Mouse (Mus musculus): ENCODE measurements at regions not wholly inside any gene's neighbourhood (a gene's known extent, or its start where the extent isn't known, plus 50 kb on each side); places are given as distances from the start of the nearest gene placed in this dataset.

GRCm38 (mm10) chr1:24832246-24832645, 153.8 kb downstream of the Lmbrd1 start:
- DNase-seq: no peak

DNA sequence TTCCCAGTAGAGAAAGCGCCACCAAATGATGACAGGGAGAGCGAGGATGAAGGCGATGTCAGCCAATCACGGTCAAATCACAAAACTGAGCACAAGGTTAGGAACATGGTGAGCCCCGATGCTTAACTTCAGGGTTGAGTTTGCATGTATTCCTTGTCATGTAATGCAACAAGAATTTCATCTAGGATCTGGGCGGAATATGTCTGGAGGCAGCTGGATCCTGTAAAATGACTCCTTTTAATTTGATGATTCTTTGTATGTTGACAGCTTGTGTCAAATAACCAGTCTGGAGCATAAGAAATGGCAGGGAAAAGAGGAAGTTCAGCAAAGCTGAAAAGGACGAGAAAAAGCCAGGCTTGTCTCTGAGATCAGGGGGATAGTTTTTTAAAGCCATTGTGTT, 188.4 kb downstream of the Lmbrd1 start:
- no peak for DNase-seq

- DNase-seq: no peak
Observed at GRCm38 (mm10) chr1:24869772-24870171, 191.3 kb downstream of the Lmbrd1 start.

DNA sequence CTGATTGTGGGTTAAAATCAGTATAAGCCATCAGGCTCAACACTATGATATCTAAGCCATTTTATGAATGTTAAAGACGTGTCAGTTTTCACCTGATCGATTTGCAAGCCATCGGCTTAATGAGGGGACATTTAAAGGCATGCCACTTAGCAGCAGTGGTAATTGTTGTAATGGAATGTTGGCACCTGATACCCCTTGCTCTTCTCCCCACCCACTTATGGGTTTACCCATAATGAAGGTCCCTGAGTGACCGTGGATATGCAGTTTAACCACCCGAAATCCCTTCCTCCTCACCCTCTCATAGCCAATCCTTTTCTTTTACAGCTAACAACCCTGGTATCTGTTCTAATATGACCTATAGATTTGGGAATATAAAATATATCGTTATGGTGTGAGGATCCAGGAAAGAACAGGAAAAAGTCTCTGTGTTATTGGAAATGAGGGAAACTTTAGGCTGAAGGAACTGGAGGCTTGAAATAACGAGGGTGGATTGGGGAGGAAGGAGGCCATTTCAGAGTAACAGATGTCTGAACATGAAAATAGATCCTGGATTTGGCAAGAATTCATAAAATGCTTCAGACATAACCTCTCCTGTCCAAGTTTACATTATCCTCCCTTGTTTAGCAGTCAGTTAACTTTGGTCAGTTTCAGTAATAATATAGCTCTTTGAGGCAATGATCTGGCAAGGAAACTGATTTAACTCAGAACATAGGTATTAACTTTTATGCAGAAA, 192.4 kb downstream of the Lmbrd1 start:
- DNase-seq: no peak

- DNase-seq: no peak
Observed at GRCm38 (mm10) chr1:24877014-24877413, 198.6 kb downstream of the Lmbrd1 start.

DNA sequence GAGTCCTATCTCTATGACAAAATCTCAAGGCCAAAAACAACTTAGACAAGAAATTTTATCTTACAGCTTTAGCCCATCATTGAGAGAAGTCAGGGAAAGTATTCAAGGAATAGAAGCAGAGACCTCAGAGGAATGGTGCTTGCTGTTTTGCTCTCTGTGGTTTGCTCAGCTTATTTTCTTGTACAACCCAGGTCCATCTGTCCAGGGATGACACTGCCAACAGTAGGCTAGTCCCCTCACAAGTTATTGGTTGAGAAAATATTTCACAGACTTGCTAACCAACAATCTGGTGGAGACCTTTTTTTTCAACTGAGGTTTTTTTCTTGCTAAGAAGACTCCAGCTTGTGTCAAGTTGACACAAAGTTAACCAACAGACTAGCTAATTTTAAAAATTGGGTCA, 205.2 kb downstream of the Lmbrd1 start:
- DNase-seq: no peak

GRCm38 (mm10) chr1:24901278-24901677, 222.8 kb downstream of the Lmbrd1 start:
- DNase-seq: peak; percentile 17

GRCm38 (mm10) chr1:24938303-24939263, 260.2 kb downstream of the Lmbrd1 start:
- no peak for DNase-seq

- no peak for DNase-seq
Observed at GRCm38 (mm10) chr1:24942757-24943296, 264.4 kb downstream of the Lmbrd1 start.

DNA sequence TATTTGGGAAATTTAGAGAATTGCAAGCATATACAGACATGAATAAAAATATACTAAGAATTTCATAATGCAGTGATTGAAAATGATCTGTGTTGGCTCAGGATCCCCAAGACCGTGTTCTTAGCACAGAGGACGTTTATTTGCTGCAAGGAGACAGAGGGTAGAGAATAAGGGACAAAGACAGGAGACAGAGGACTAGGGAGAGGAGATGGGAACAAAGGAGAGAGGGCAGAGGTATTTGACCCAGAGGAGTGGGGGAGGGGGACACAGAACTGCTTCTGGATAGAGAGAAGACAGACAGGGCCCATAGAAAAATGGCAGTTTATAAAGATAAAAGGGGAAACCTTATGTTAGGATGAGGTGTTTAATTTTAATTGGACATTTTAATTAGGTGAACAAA, 265.0 kb downstream of the Lmbrd1 start:
- no peak for DNase-seq

GRCm38 (mm10) chr1:24972681-24973080, 294.3 kb downstream of the Lmbrd1 start:
- DNase-seq: no peak

- no peak for DNase-seq
Observed at GRCm38 (mm10) chr1:25008456-25009169, 330.2 kb downstream of the Lmbrd1 start.

- DNase-seq: no peak
Observed at GRCm38 (mm10) chr1:25012754-25013153, 334.3 kb downstream of the Lmbrd1 start.

All from gastrocnemius, postnatal 10 days (tissue).